ENCODE assay signal across 8 mouse cellular contexts in genomic region chr11:6200087-6200569, GRCm38 (mm10). TPM values are rescaled to one million over a fixed set of nuclear protein-coding genes. Genes with fewer than 3 reads are reported as not detected.
A peak's percentile ranks its signal among the peaks of the same experiment; 100 is the strongest.
DNase-seq lines count a peak whose midpoint lies in the region; ATAC-seq and TF ChIP-seq lines count a peak whose summit lies in the region.

Gene Nudcd3, minus strand, starts transcription at chr11:6200415.

- H3K36me3 ChIP-seq in CH12.LX (replicated peaks in 1 of 2; ENCODE audit: control insufficient read depth in 1 of 2, insufficient read depth in 1 of 2, low read length in 1 of 2), result peaks cover 2 to 17% of the 10 kb centered on the region in 2 experiments
- H3K36me3 ChIP-seq in forebrain, embryonic 11.5 days (ENCODE audit: control insufficient read depth, insufficient read depth, low read length), result no peaks in the 10 kb centered on the region
- H3K36me3 ChIP-seq in heart, embryonic 16.5 days (ENCODE audit: control insufficient read depth, insufficient read depth), result no peaks in the 10 kb centered on the region
- no peaks in the 10 kb centered on the region for H3K36me3 ChIP-seq in liver, embryonic 15.5 days (replicated peaks)
- peaks cover 3% of the 10 kb centered on the region; the same call in 1 of the 2 replicates for H3K36me3 ChIP-seq in neural tube, embryonic 12.5 days

- TF ChIP-seq POLR2A in CH12.LX (IDR thresholded peaks at IDR 0.05; ENCODE audit: low read depth, low read length), result peak; percentile 82

- no peak for TF ChIP-seq EP300 in CH12.LX (IDR thresholded peaks at IDR 0.05; ENCODE audit: low read length)

- H3K4me2 ChIP-seq in CH12.LX (ENCODE audit: insufficient read depth, low read depth, poor library complexity, severe bottlenecking), result peak within 1 kb of the TSS; percentile 95
- H3K4me2 ChIP-seq in forebrain, embryonic 11.5 days (ENCODE audit: low read depth, low read length, severe bottlenecking), result peak within 1 kb of the TSS; percentile 74
- peak within 1 kb of the TSS; percentile 99 for H3K4me2 ChIP-seq in heart, embryonic 16.5 days (ENCODE audit: low read depth, low read length)
- peak within 1 kb of the TSS; percentile 93 for H3K4me2 ChIP-seq in liver, embryonic 15.5 days
- peak within 1 kb of the TSS; percentile 91 for H3K4me2 ChIP-seq in neural tube, embryonic 12.5 days (replicated peaks)

- peaks cover 6% of the 10 kb centered on the region for H3K27me3 ChIP-seq in CH12.LX (replicated peaks)
- no peaks in the 10 kb centered on the region for H3K27me3 ChIP-seq in forebrain, embryonic 11.5 days (ENCODE audit: control insufficient read depth, insufficient read depth, low read length)
- H3K27me3 ChIP-seq in heart, embryonic 16.5 days (ENCODE audit: control insufficient read depth, insufficient read depth, low read length), result peaks cover 3% of the 10 kb centered on the region; the same call in 1 of the 2 replicates
- H3K27me3 ChIP-seq in liver, embryonic 15.5 days, result no peaks in the 10 kb centered on the region
- no peaks in the 10 kb centered on the region for H3K27me3 ChIP-seq in neural tube, embryonic 12.5 days (replicated peaks)

- DNase-seq in CH12.LX (ENCODE audit: extremely low read depth), result peak; percentile 92
- DNase-seq in c-Kit-positive CD71-positive TER-119-negative erythroid progenitor cells, embryonic 14.5 days (ENCODE audit: low read depth), result peak; percentile 78
- DNase-seq in forebrain, embryonic 11.5 days (ENCODE audit: low spot score), result peak; percentile 93
- peak; percentile 91 to 92 for DNase-seq in kidney, postnatal 36 days
- peak; percentile 95 for DNase-seq in telencephalon, adult 2 months (ENCODE audit: low read depth, low spot score)

- peak within 1 kb of the TSS; percentile 60 for H3K9ac ChIP-seq in CH12.LX (ENCODE audit: insufficient read depth, low read depth)
- peak within 1 kb of the TSS; percentile 92 for H3K9ac ChIP-seq in forebrain, embryonic 11.5 days (ENCODE audit: low read length)
- H3K9ac ChIP-seq in heart, embryonic 16.5 days (ENCODE audit: low read length), result peak within 1 kb of the TSS; percentile 99
- H3K9ac ChIP-seq in liver, embryonic 15.5 days, result peak within 1 kb of the TSS; percentile 90
- H3K9ac ChIP-seq in neural tube, embryonic 12.5 days, result peak within 1 kb of the TSS; percentile 82

- TF ChIP-seq CTCF in CH12.LX (conservative IDR thresholded peaks at IDR 0.05 in 1 of 2, IDR thresholded peaks at IDR 0.05 in 1 of 2; ENCODE audit: low read depth in 2 of 2, low read length in 2 of 2), result no peak

- in situ Hi-C loops in CH12.LX (cut with MboI; ENCODE audit: low pct_ligation_motif_present, low pct_unique_long_range_greater_than_20kb, low sequenced_read_pairs), result no loop called here

- H3K79me2 ChIP-seq in CH12.LX (replicated peaks; ENCODE audit: control insufficient read depth, extremely low read depth, insufficient read depth, poor library complexity, severe bottlenecking), result peaks cover 46% of the 10 kb centered on the region

- peaks cover 4 to 42% of the 10 kb centered on the region in 2 experiments; a peak in 3 of 4 replicates for H3K4me1 ChIP-seq in CH12.LX (ENCODE audit: control insufficient read depth in 1 of 2, insufficient read depth in 2 of 2)
- H3K4me1 ChIP-seq in forebrain, embryonic 11.5 days (replicated peaks; ENCODE audit: control insufficient read depth, insufficient read depth, low read length), result peaks cover 2% of the 10 kb centered on the region; the same call in 1 of the 2 replicates
- H3K4me1 ChIP-seq in heart, embryonic 16.5 days (ENCODE audit: control insufficient read depth, insufficient read depth, low read length), result peaks cover 9% of the 10 kb centered on the region; the same call in 1 of the 2 replicates
- peaks cover 31% of the 10 kb centered on the region for H3K4me1 ChIP-seq in liver, embryonic 15.5 days (replicated peaks)
- H3K4me1 ChIP-seq in neural tube, embryonic 12.5 days, result peaks cover 13% of the 10 kb centered on the region

- no peak for TF ChIP-seq RAD21 in CH12.LX (IDR thresholded peaks at IDR 0.05; ENCODE audit: low read depth, low read length)

- ATAC-seq in forebrain, embryonic 11.5 days (replicated peaks; ENCODE audit: low FRiP score), result peak; percentile 96
- peak; percentile 93 for ATAC-seq in heart, embryonic 16.5 days (replicated peaks; ENCODE audit: extremely low read depth, insufficient read depth, low FRiP score)
- peak; percentile 94 for ATAC-seq in liver, embryonic 15.5 days (ENCODE audit: insufficient read depth)
- ATAC-seq in neural tube, embryonic 12.5 days (ENCODE audit: low FRiP score, low read depth), result peak; percentile 97

- WGBS in forebrain, embryonic 11.5 days, result 0% methylated on average over 39 of the region's 39 CpGs
- under 1% methylated on average over 39 of the region's 39 CpGs for WGBS in heart, embryonic 16.5 days
- under 1% methylated on average over 39 of the region's 39 CpGs for WGBS in liver, embryonic 15.5 days (ENCODE audit: insufficient replicate concordance)
- under 1% methylated on average over 39 of the region's 39 CpGs for WGBS in neural tube, embryonic 12.5 days

- H3K4me3 ChIP-seq in CH12.LX (replicated peaks in 1 of 3; ENCODE audit: low read depth in 2 of 3, low read length in 2 of 3, poor library complexity in 1 of 3), result peak within 1 kb of the TSS; percentile 84 to 94 (median 86)
- peak within 1 kb of the TSS; percentile 98 for H3K4me3 ChIP-seq in forebrain, embryonic 11.5 days (ENCODE audit: low read depth, low read length)
- peak within 1 kb of the TSS; percentile 100 for H3K4me3 ChIP-seq in heart, embryonic 16.5 days (ENCODE audit: low read length)
- H3K4me3 ChIP-seq in liver, embryonic 15.5 days (replicated peaks), result peak within 1 kb of the TSS; percentile 95
- H3K4me3 ChIP-seq in neural tube, embryonic 12.5 days, result peak within 1 kb of the TSS; percentile 86

- dilution Hi-C loops in CH12.LX (cut with MboI; ENCODE audit: extremely low pct_ligation_motif_present, extremely low pct_unique_long_range_greater_than_20kb, low sequenced_read_pairs), result no loop called here

- peak within 1 kb of the TSS; percentile 92 for H3K27ac ChIP-seq in CH12.LX (ENCODE audit: insufficient read depth, low read depth)
- H3K27ac ChIP-seq in forebrain, embryonic 11.5 days (ENCODE audit: low read depth, low read length), result peak within 1 kb of the TSS; percentile 77
- H3K27ac ChIP-seq in heart, embryonic 16.5 days (ENCODE audit: low read length), result peak within 1 kb of the TSS; percentile 98
- peak within 1 kb of the TSS; percentile 90 for H3K27ac ChIP-seq in liver, embryonic 15.5 days (replicated peaks)
- H3K27ac ChIP-seq in neural tube, embryonic 12.5 days, result peak within 1 kb of the TSS; percentile 84

- peaks cover under 1% of the 10 kb centered on the region for H3K9me3 ChIP-seq in CH12.LX (replicated peaks; ENCODE audit: low read length)
- no peaks in the 10 kb centered on the region for H3K9me3 ChIP-seq in forebrain, embryonic 11.5 days (ENCODE audit: control insufficient read depth, low read length)
- no peaks in the 10 kb centered on the region for H3K9me3 ChIP-seq in heart, embryonic 16.5 days (replicated peaks; ENCODE audit: control insufficient read depth, low read length)
- H3K9me3 ChIP-seq in liver, embryonic 15.5 days (replicated peaks), result no peaks in the 10 kb centered on the region
- no peaks in the 10 kb centered on the region for H3K9me3 ChIP-seq in neural tube, embryonic 12.5 days

TF ChIP-seq in CH12.LX, 34 proteins besides CTCF, POLR2A, EP300 and RAD21 (continues in another document):
- no peak for TF ChIP-seq JUND (conservative IDR thresholded peaks at IDR 0.05; ENCODE audit: low read depth, low read length)
- TF ChIP-seq MAX (IDR thresholded peaks at IDR 0.05; ENCODE audit: low read length), result peak; percentile 98
- TF ChIP-seq KAT2A (IDR thresholded peaks at IDR 0.05; ENCODE audit: insufficient replicate concordance, low read length), result peak; percentile 88; the same call in 1 of the 2 replicates
- no peak for TF ChIP-seq ZC3H11A (IDR thresholded peaks at IDR 0.05; ENCODE audit: low read depth, low read length)
- TF ChIP-seq IRF4 (IDR thresholded peaks at IDR 0.05; ENCODE audit: low read depth, low read length), result peak; percentile 72
- TF ChIP-seq MEF2A (IDR thresholded peaks at IDR 0.05; ENCODE audit: borderline replicate concordance, low read depth, low read length), result peak; percentile 59; the same call in 1 of the 2 replicates
- TF ChIP-seq USF1 (IDR thresholded peaks at IDR 0.05; ENCODE audit: low read depth, low read length), result peak; percentile 96
- peak; percentile 95 for TF ChIP-seq HCFC1 (IDR thresholded peaks at IDR 0.05; ENCODE audit: low read depth, low read length)
- no peak for TF ChIP-seq ZKSCAN1 (IDR thresholded peaks at IDR 0.05; ENCODE audit: borderline replicate concordance, low read depth, low read length)
- peak; percentile 97 for TF ChIP-seq ELF1 (IDR thresholded peaks at IDR 0.05; ENCODE audit: low read depth, low read length)
- peak; percentile 81 for TF ChIP-seq UBTF (IDR thresholded peaks at IDR 0.05; ENCODE audit: low read depth, low read length)
- peak; percentile 53; the same call in 1 of the 2 replicates for TF ChIP-seq ZMIZ1 (IDR thresholded peaks at IDR 0.05; ENCODE audit: low read depth, low read length)
- TF ChIP-seq MAFK (IDR thresholded peaks at IDR 0.05; ENCODE audit: insufficient replicate concordance, low read length), result no peak
- TF ChIP-seq TCF12 (IDR thresholded peaks at IDR 0.05; ENCODE audit: low read depth, low read length), result peak; percentile 87; the same call in 1 of the 2 replicates
- TF ChIP-seq JUN (IDR thresholded peaks at IDR 0.05; ENCODE audit: insufficient read depth, low read depth, low read length), result no peak
- no peak for TF ChIP-seq MAZ (IDR thresholded peaks at IDR 0.05; ENCODE audit: low read depth, low read length)
- TF ChIP-seq PAX5 (IDR thresholded peaks at IDR 0.05; ENCODE audit: low read length), result no peak
- TF ChIP-seq CHD1 (IDR thresholded peaks at IDR 0.05; ENCODE audit: low read depth, low read length), result no peak; the same call in 1 of the 2 replicates
- peak; percentile 9; the same call in 1 of the 2 replicates for TF ChIP-seq BHLHE40 (IDR thresholded peaks at IDR 0.05; ENCODE audit: low read depth, low read length)
- peak; percentile 6; the same call in 1 of the 2 replicates for TF ChIP-seq CHD2 (IDR thresholded peaks at IDR 0.05; ENCODE audit: low read length)
- no peak; the same call in 1 of the 2 replicates for TF ChIP-seq GABPA (IDR thresholded peaks at IDR 0.05; ENCODE audit: insufficient replicate concordance, low read depth, low read length)

RNA-seq across cellular contexts. Expression of gene Nudcd3, which starts in this region (rescaled TPM):
- 35.6 and 41.2 TPM in 2 replicates for total RNA-seq in CH12.LX (2012; rRNA removed)
- 30.1 and 30.7 TPM in 2 replicates for total RNA-seq in CH12.LX (2014; rRNA removed)
- polyA plus RNA-seq in CH12.LX (2012; ENCODE audit: insufficient read length, low read depth), result 78.0 and 82.2 TPM in 2 replicates
- 47.9 and 55.1 TPM in 2 replicates for polyA plus RNA-seq in forebrain, embryonic 11.5 days (2014; fragmentation: Nextera tagmentation; extraction: Ambion mirVana)
- 35.9 and 38.8 TPM in 2 replicates for polyA plus RNA-seq in heart, embryonic 16.5 days (2015; fragmentation: Nextera tagmentation; extraction: Ambion mirVana)
- polyA plus RNA-seq in liver, embryonic 15.5 days (2015; fragmentation: Nextera tagmentation; extraction: Ambion mirVana), result 12.3 and 13.0 TPM in 2 replicates
- 56.4 and 58.8 TPM in 2 replicates for polyA plus RNA-seq in neural tube, embryonic 12.5 days (2016; fragmentation: Nextera tagmentation; extraction: Ambion mirVana)

Comparison
In these comparisons a context has a peak if more than half of its experiments do, and no peak if none do; other contexts are left out.
1. Peak in every context shown above with its lines: DNase-seq, ATAC-seq, H3K4me3 ChIP-seq and H3K27ac ChIP-seq.